Comparison of ENCODE assay signal across 8 mouse cellular contexts in genomic region chr2:83725796-83726195, GRCm38 (mm10). TPM values are rescaled to one million over a fixed set of nuclear protein-coding genes. Genes with fewer than 3 reads are reported as not detected.
DNase-seq lines count a peak whose midpoint lies in the region; ATAC-seq and TF ChIP-seq lines count a peak whose summit lies in the region.

No protein-coding gene starts in this region.

- intact Hi-C loops in left cerebral cortex, postnatal 36 days (cut with DNase I): loop anchor here (2.0 kb wide), 2 partner anchors 15 to 87 kb away; partner anchors contain the start of gene Fam171b

- peaks cover 17% of the 10 kb centered on the region for H3K4me1 ChIP-seq in kidney, embryonic 14.5 days (ENCODE audit: control insufficient read depth, insufficient read depth, low read length)
- peaks cover 28% of the 10 kb centered on the region for H3K4me1 ChIP-seq in embryonic facial prominence, embryonic 10.5 days
- H3K4me1 ChIP-seq in hindbrain, postnatal 0 days (ENCODE audit: insufficient read depth, low read length): no peaks in the 10 kb centered on the region
- peaks cover 8% of the 10 kb centered on the region for H3K4me1 ChIP-seq in midbrain, embryonic 16.5 days (ENCODE audit: control insufficient read depth, insufficient read depth, low read length)

- peak overlapping the region; percentile 60 for H3K4me3 ChIP-seq in kidney, embryonic 14.5 days (ENCODE audit: low read length)
- peak overlapping the region; percentile 92 for H3K4me3 ChIP-seq in embryonic facial prominence, embryonic 10.5 days
- H3K4me3 ChIP-seq in hindbrain, postnatal 0 days (ENCODE audit: low read length): peak overlapping the region; percentile 83
- no peak overlapping the region; the same call in 1 of the 2 replicates for H3K4me3 ChIP-seq in midbrain, embryonic 16.5 days (ENCODE audit: low read depth, low read length)

- no peak for DNase-seq in kidney, adult 11 months
- DNase-seq in embryonic facial prominence, embryonic 10.5 days (ENCODE audit: low spot score): no peak
- DNase-seq in hindbrain, postnatal 0 days (ENCODE audit: low spot score): no peak
- no peak for DNase-seq in left cerebral cortex, postnatal 36 days (ENCODE audit: low spot score in 2 of 2)
- DNase-seq in urinary bladder, postnatal 25 days (ENCODE audit: low spot score): no peak
- DNase-seq in c-Kit-positive CD71-positive TER-119-positive erythroid progenitor cells, embryonic 14.5 days (ENCODE audit: low spot score): no peak

- H3K9ac ChIP-seq in kidney, embryonic 14.5 days (ENCODE audit: low read depth, low read length): peak overlapping the region; percentile 87
- peak overlapping the region; percentile 72; the same call in 1 of the 2 replicates for H3K9ac ChIP-seq in hindbrain, postnatal 0 days (replicated peaks; ENCODE audit: low read length)
- H3K9ac ChIP-seq in midbrain, embryonic 16.5 days (ENCODE audit: low read depth, low read length): no peak overlapping the region

- H3K9me3 ChIP-seq in kidney, embryonic 14.5 days (ENCODE audit: control insufficient read depth, low read length): no peaks in the 10 kb centered on the region
- H3K9me3 ChIP-seq in embryonic facial prominence, embryonic 10.5 days: no peaks in the 10 kb centered on the region
- H3K9me3 ChIP-seq in hindbrain, postnatal 0 days (ENCODE audit: low read length): no peaks in the 10 kb centered on the region
- H3K9me3 ChIP-seq in midbrain, embryonic 16.5 days (replicated peaks; ENCODE audit: control insufficient read depth, low read length, poor library complexity, severe bottlenecking): no peaks in the 10 kb centered on the region

- WGBS in kidney, embryonic 14.5 days: 54% methylated on average over 4 of the region's 4 CpGs
- WGBS in embryonic facial prominence, embryonic 10.5 days: 71% methylated on average over 4 of the region's 4 CpGs
- 67% methylated on average over 4 of the region's 4 CpGs for WGBS in hindbrain, postnatal 0 days
- 72% methylated on average over 4 of the region's 4 CpGs for WGBS in midbrain, embryonic 16.5 days

- no peaks in the 10 kb centered on the region for H3K27me3 ChIP-seq in kidney, embryonic 14.5 days (ENCODE audit: control insufficient read depth, insufficient read depth, low read length)
- no peaks in the 10 kb centered on the region for H3K27me3 ChIP-seq in embryonic facial prominence, embryonic 10.5 days (replicated peaks; ENCODE audit: low read depth, poor library complexity, severe bottlenecking)
- no peaks in the 10 kb centered on the region for H3K27me3 ChIP-seq in hindbrain, postnatal 0 days (ENCODE audit: insufficient read depth, low read length)
- no peaks in the 10 kb centered on the region; the same call in 1 of the 2 replicates for H3K27me3 ChIP-seq in midbrain, embryonic 16.5 days (ENCODE audit: control insufficient read depth, insufficient read depth, low read depth, low read length)

- peak overlapping the region; percentile 55 for H3K4me2 ChIP-seq in kidney, embryonic 14.5 days (replicated peaks; ENCODE audit: low read depth, low read length)
- H3K4me2 ChIP-seq in hindbrain, postnatal 0 days (ENCODE audit: low read depth, low read length): peak overlapping the region; percentile 82
- peak overlapping the region; percentile 13; the same call in 1 of the 2 replicates for H3K4me2 ChIP-seq in midbrain, embryonic 16.5 days (ENCODE audit: low read length)

- peaks cover 2% of the 10 kb centered on the region; the same call in 1 of the 2 replicates for H3K36me3 ChIP-seq in kidney, embryonic 14.5 days (ENCODE audit: control insufficient read depth, insufficient read depth, low read length)
- H3K36me3 ChIP-seq in embryonic facial prominence, embryonic 10.5 days (replicated peaks): peaks cover 9% of the 10 kb centered on the region; the same call in 1 of the 2 replicates
- no peaks in the 10 kb centered on the region for H3K36me3 ChIP-seq in hindbrain, postnatal 0 days (ENCODE audit: insufficient read depth, low read length)
- no peaks in the 10 kb centered on the region for H3K36me3 ChIP-seq in midbrain, embryonic 16.5 days (ENCODE audit: control insufficient read depth, insufficient read depth, low read length)

- ATAC-seq in kidney, embryonic 14.5 days (ENCODE audit: low FRiP score, low TSS enrichment): no peak
- ATAC-seq in hindbrain, postnatal 0 days: no peak
- ATAC-seq in midbrain, embryonic 16.5 days: no peak

- no peak for TF ChIP-seq CTCF in hindbrain, postnatal 0 days (IDR thresholded peaks at IDR 0.05; ENCODE audit: low read depth)

- H3K27ac ChIP-seq in kidney, embryonic 14.5 days (ENCODE audit: low read depth, low read length): no peak overlapping the region
- H3K27ac ChIP-seq in embryonic facial prominence, embryonic 10.5 days (replicated peaks): peak overlapping the region; percentile 98; the same call in 1 of the 2 replicates
- no peak overlapping the region for H3K27ac ChIP-seq in hindbrain, postnatal 0 days
- H3K27ac ChIP-seq in midbrain, embryonic 16.5 days (ENCODE audit: low read length): no peak overlapping the region

RNA-seq across cellular contexts. Expression of gene Itgav, which starts 1.6 kb away (rescaled TPM):
- polyA plus RNA-seq in kidney, embryonic 14.5 days (2014; fragmentation: Nextera tagmentation; extraction: Ambion mirVana): 117 and 125 TPM in 2 replicates
- 54.0 and 55.7 TPM in 2 replicates for polyA plus RNA-seq in embryonic facial prominence, embryonic 10.5 days (2016; fragmentation: Nextera tagmentation; extraction: Ambion mirVana)
- total RNA-seq in hindbrain, postnatal 0 days (2014; rRNA removed): 47.4 and 54.0 TPM in 2 replicates
- 30.8 and 39.4 TPM in 2 replicates for polyA plus RNA-seq in hindbrain, postnatal 0 days (2015; fragmentation: Nextera tagmentation; extraction: Ambion mirVana)
- 19.9 and 20.5 TPM in 2 replicates for polyA plus RNA-seq in midbrain, embryonic 16.5 days (2015; fragmentation: Nextera tagmentation; extraction: Ambion mirVana)
- total RNA-seq in left cerebral cortex, postnatal 36 days (2021): 100 to 1,000 TPM; 133 to 134 TPM

Comparison
In these comparisons a context has a peak if more than half of its experiments do, and no peak if none do; other contexts are left out.
1. H3K4me2 ChIP-seq: peak in every context shown above with its lines; median percentile 82 in hindbrain, postnatal 0 days; 55 in kidney, embryonic 14.5 days; 13 in midbrain, embryonic 16.5 days.